Mouse (Mus musculus) kidney, postnatal 14 days (tissue): ENCODE measurements around the gene F2r.

Experiments used
- DNase-seq: peaks from one replicate; pipeline ENCODE4 v3.0.0; 2022; ENCODE audit warnings: mixed read lengths

F2r gene

GRCm38 (mm10) chr13:95591606-95592005, 26.7 kb downstream of the F2r start:
- no peak for DNase-seq

- DNase-seq: no peak
Observed at GRCm38 (mm10) chr13:95587628-95588027, 30.7 kb downstream of the F2r start.

- DNase-seq: no peak
Observed at GRCm38 (mm10) chr13:95584898-95585297, 33.4 kb downstream of the F2r start.

- DNase-seq: no peak
Observed at GRCm38 (mm10) chr13:95583237-95584189, 34.8 kb downstream of the F2r start.

- DNase-seq: no peak
Observed at GRCm38 (mm10) chr13:95581850-95582249, 36.4 kb downstream of the F2r start.

- DNase-seq: no peak
Observed at GRCm38 (mm10) chr13:95578016-95578697, 40.1 kb downstream of the F2r start.

- DNase-seq: no peak
Observed at GRCm38 (mm10) chr13:95570877-95571276, 47.4 kb downstream of the F2r start.

- DNase-seq: no peak
Observed at GRCm38 (mm10) chr13:95569326-95569725, 49.0 kb downstream of the F2r start.

- DNase-seq: no peak
Observed at GRCm38 (mm10) chr13:95568336-95568735, 50.0 kb downstream of the F2r start.

- no peak for DNase-seq
Observed at GRCm38 (mm10) chr13:95566841-95567551, 51.3 kb downstream of the F2r start.

GRCm38 (mm10) chr13:95563693-95564092, 54.6 kb downstream of the F2r start:
- peak; percentile 81 for DNase-seq

- DNase-seq: no peak
Observed at GRCm38 (mm10) chr13:95563066-95563610, 55.1 kb downstream of the F2r start.

- DNase-seq: no peak
Observed at GRCm38 (mm10) chr13:95557326-95557725, 61.0 kb downstream of the F2r start.

- DNase-seq: no peak
Observed at GRCm38 (mm10) chr13:95553885-95554492, 64.3 kb downstream of the F2r start.
